Mouse (Mus musculus): ENCODE data around the gene Ffar3. TPM values are rescaled to one million over a fixed set of nuclear protein-coding genes. Genes with fewer than 3 reads are reported as not detected.

Gene Ffar3
- polyA plus RNA-seq, 1 experiment from 2014 or later: not detected

GRCm38 (mm10) chr7:30821532-30821931, 34.4 kb downstream of the Ffar3 start:
- 78% methylated on average over 5 of the region's 5 CpGs for WGBS
- H3K4me3 ChIP-seq: no peak overlapping the region
- no peak overlapping the region for H3K4me2 ChIP-seq
- no peaks in the 10 kb centered on the region for H3K27me3 ChIP-seq
- no peak overlapping the region for H3K27ac ChIP-seq
- H3K9me3 ChIP-seq: no peaks in the 10 kb centered on the region
- H3K9ac ChIP-seq: peak overlapping the region; percentile 32; the same call in 1 of the 2 replicates
- no peaks in the 10 kb centered on the region for H3K4me1 ChIP-seq
- no peaks in the 10 kb centered on the region for H3K36me3 ChIP-seq
- ATAC-seq (ENCODE audit: insufficient number of reproducible peaks, insufficient read depth, low FRiP score, low TSS enrichment, low read depth): no peak

GRCm38 (mm10) chr7:30820854-30821445, 35.0 kb downstream of the Ffar3 start:
- Histone ChIP-seq H3K4me1 (no peaks in the 10 kb centered on the region), H3K4me3 (no peak overlapping the region), H3K4me2 (no peak overlapping the region), H3K27me3 (no peaks in the 10 kb centered on the region), H3K27ac (no peak overlapping the region), H3K9me3 (no peaks in the 10 kb centered on the region), H3K9ac (no peak overlapping the region), H3K36me3 (no peaks in the 10 kb centered on the region)
- WGBS: 58% methylated on average over 7 of the region's 7 CpGs
- no peak for ATAC-seq (ENCODE audit: insufficient number of reproducible peaks, insufficient read depth, low FRiP score, low TSS enrichment, low read depth)

GRCm38 (mm10) chr7:30820131-30820530, 35.8 kb downstream of the Ffar3 start:
- Histone ChIP-seq H3K36me3 (no peaks in the 10 kb centered on the region), H3K27ac (no peak overlapping the region), H3K4me1 (no peaks in the 10 kb centered on the region), H3K4me3 (no peak overlapping the region), H3K9ac (no peak overlapping the region), H3K9me3 (no peaks in the 10 kb centered on the region), H3K4me2 (no peak overlapping the region), H3K27me3 (no peaks in the 10 kb centered on the region)
- ATAC-seq (ENCODE audit: insufficient number of reproducible peaks, insufficient read depth, low FRiP score, low TSS enrichment, low read depth): no peak
- WGBS: 58% methylated on average over 6 of the region's 6 CpGs

- no peaks in the 10 kb centered on the region for H3K9me3 ChIP-seq
- no peak overlapping the region for H3K4me3 ChIP-seq
- H3K27ac ChIP-seq: no peak overlapping the region
- 76% methylated on average over 6 of the region's 6 CpGs for WGBS
- H3K4me1 ChIP-seq: peaks cover 3% of the 10 kb centered on the region; the same call in 1 of the 2 replicates
- ATAC-seq (ENCODE audit: insufficient number of reproducible peaks, insufficient read depth, low FRiP score, low TSS enrichment, low read depth): no peak
- H3K27me3 ChIP-seq: no peaks in the 10 kb centered on the region
- no peak overlapping the region for H3K4me2 ChIP-seq
- H3K9ac ChIP-seq: no peak overlapping the region
- no peaks in the 10 kb centered on the region for H3K36me3 ChIP-seq
Observed at GRCm38 (mm10) chr7:30812291-30812807, 43.6 kb downstream of the Ffar3 start.

GRCm38 (mm10) chr7:30811757-30812290, 44.2 kb downstream of the Ffar3 start:
- Histone ChIP-seq H3K9me3 (no peaks in the 10 kb centered on the region), H3K4me1 (peaks cover 3% of the 10 kb centered on the region; the same call in 1 of the 2 replicates), H3K36me3 (no peaks in the 10 kb centered on the region), H3K4me2 (no peak overlapping the region), H3K4me3 (no peak overlapping the region), H3K9ac (no peak overlapping the region), H3K27ac (no peak overlapping the region), H3K27me3 (no peaks in the 10 kb centered on the region)
- 60% methylated on average over 9 of the region's 9 CpGs for WGBS
- ATAC-seq (ENCODE audit: insufficient number of reproducible peaks, insufficient read depth, low FRiP score, low TSS enrichment, low read depth): no peak

- ATAC-seq (ENCODE audit: insufficient number of reproducible peaks, insufficient read depth, low FRiP score, low TSS enrichment, low read depth): no peak
- no peaks in the 10 kb centered on the region for H3K9me3 ChIP-seq
- no peaks in the 10 kb centered on the region for H3K36me3 ChIP-seq
- H3K4me3 ChIP-seq: no peak overlapping the region
- peaks cover 3% of the 10 kb centered on the region; the same call in 1 of the 2 replicates for H3K4me1 ChIP-seq
- no peak overlapping the region for H3K9ac ChIP-seq
- H3K27me3 ChIP-seq: no peaks in the 10 kb centered on the region
- H3K4me2 ChIP-seq: no peak overlapping the region
- H3K27ac ChIP-seq: no peak overlapping the region
- 49% methylated on average over 6 of the region's 6 CpGs for WGBS
Observed at GRCm38 (mm10) chr7:30810319-30810718, 45.7 kb downstream of the Ffar3 start.

- H3K27ac ChIP-seq: no peak overlapping the region
- H3K27me3 ChIP-seq: no peaks in the 10 kb centered on the region
- no peak overlapping the region for H3K4me3 ChIP-seq
- H3K4me2 ChIP-seq: no peak overlapping the region
- no peak overlapping the region for H3K9ac ChIP-seq
- H3K36me3 ChIP-seq: no peaks in the 10 kb centered on the region
- H3K4me1 ChIP-seq: no peaks in the 10 kb centered on the region
- WGBS: 50% methylated on average over 6 of the region's 6 CpGs
- ATAC-seq (ENCODE audit: insufficient number of reproducible peaks, insufficient read depth, low FRiP score, low TSS enrichment, low read depth): no peak
- no peaks in the 10 kb centered on the region for H3K9me3 ChIP-seq
Observed at GRCm38 (mm10) chr7:30805924-30806323, 50.1 kb downstream of the Ffar3 start.

Other genes with a start within 250 kb of the Ffar3 start
- gene Upk1a, start 243.3 kb downstream of the Ffar3 start, polyA plus RNA-seq (2015; fragmentation: Nextera tagmentation; extraction: Ambion mirVana): 0.28 and 0.55 TPM in 2 replicates
- gene Cox6b1, start 230.0 kb downstream of the Ffar3 start, polyA plus RNA-seq (2015; fragmentation: Nextera tagmentation; extraction: Ambion mirVana): 818 and 841 TPM in 2 replicates
- gene Etv2, start 220.3 kb downstream of the Ffar3 start, polyA plus RNA-seq (2015; fragmentation: Nextera tagmentation; extraction: Ambion mirVana): not detected in 2 replicates
- 128 and 139 TPM in 2 replicates for gene Rbm42, start 205.9 kb downstream of the Ffar3 start, polyA plus RNA-seq (2015; fragmentation: Nextera tagmentation; extraction: Ambion mirVana)
- gene Haus5, start 191.2 kb downstream of the Ffar3 start, polyA plus RNA-seq (2015; fragmentation: Nextera tagmentation; extraction: Ambion mirVana): 51.0 and 51.3 TPM in 2 replicates
- gene Pmis2, start 184.6 kb downstream of the Ffar3 start, polyA plus RNA-seq (2015; fragmentation: Nextera tagmentation; extraction: Ambion mirVana): not detected in 2 replicates
- not detected in 2 replicates for gene 2200002J24Rik, start 157.3 kb downstream of the Ffar3 start, polyA plus RNA-seq (2015; fragmentation: Nextera tagmentation; extraction: Ambion mirVana)
- gene Atp4a, start 144.0 kb downstream of the Ffar3 start, polyA plus RNA-seq (2015; fragmentation: Nextera tagmentation; extraction: Ambion mirVana): 0.10 and 0.17 TPM in 2 replicates
- 181 and 185 TPM in 2 replicates for gene Tmem147, start 126.6 kb downstream of the Ffar3 start, polyA plus RNA-seq (2015; fragmentation: Nextera tagmentation; extraction: Ambion mirVana)
- 0.74 and 0.90 TPM in 2 replicates for gene Gapdhs, start 112.5 kb downstream of the Ffar3 start, polyA plus RNA-seq (2015; fragmentation: Nextera tagmentation; extraction: Ambion mirVana)
- gene Sbsn, start 104.7 kb downstream of the Ffar3 start, polyA plus RNA-seq (2015; fragmentation: Nextera tagmentation; extraction: Ambion mirVana): 2.5 and 3.3 TPM in 2 replicates
- 14.5 and 22.3 TPM in 2 replicates for gene Dmkn, start 92.4 kb downstream of the Ffar3 start, polyA plus RNA-seq (2015; fragmentation: Nextera tagmentation; extraction: Ambion mirVana)
- 72.6 and 127 TPM in 2 replicates for gene Krtdap, start 68.3 kb downstream of the Ffar3 start, polyA plus RNA-seq (2015; fragmentation: Nextera tagmentation; extraction: Ambion mirVana)
- gene Ffar2, start 32.4 kb downstream of the Ffar3 start, polyA plus RNA-seq (2015; fragmentation: Nextera tagmentation; extraction: Ambion mirVana): not detected in 2 replicates
- gene Ffar1, start 5.4 kb upstream of the Ffar3 start, polyA plus RNA-seq (2015; fragmentation: Nextera tagmentation; extraction: Ambion mirVana): not detected in 2 replicates
- gene Cd22, start 24.2 kb upstream of the Ffar3 start, polyA plus RNA-seq (2015; fragmentation: Nextera tagmentation; extraction: Ambion mirVana): 0.18 TPM in 1 of 2 replicates, not detected in the other
- gene Mag, start 58.7 kb upstream of the Ffar3 start, polyA plus RNA-seq (2015; fragmentation: Nextera tagmentation; extraction: Ambion mirVana): 0.34 and 0.49 TPM in 2 replicates
- 1.0 and 1.4 TPM in 2 replicates for gene Hamp2, start 68.5 kb upstream of the Ffar3 start, polyA plus RNA-seq (2015; fragmentation: Nextera tagmentation; extraction: Ambion mirVana)
- gene Hamp, start 87.9 kb upstream of the Ffar3 start, polyA plus RNA-seq (2015; fragmentation: Nextera tagmentation; extraction: Ambion mirVana): not detected in 2 replicates
- 21.9 and 25.0 TPM in 2 replicates for gene Usf2, start 100.6 kb upstream of the Ffar3 start, polyA plus RNA-seq (2015; fragmentation: Nextera tagmentation; extraction: Ambion mirVana)
- gene Lsr, start 117.3 kb upstream of the Ffar3 start, polyA plus RNA-seq (2015; fragmentation: Nextera tagmentation; extraction: Ambion mirVana): 26.1 and 29.3 TPM in 2 replicates
- gene Fam187b, start 117.6 kb upstream of the Ffar3 start, polyA plus RNA-seq (2015; fragmentation: Nextera tagmentation; extraction: Ambion mirVana): 1.5 and 2.6 TPM in 2 replicates
- 16.7 and 20.7 TPM in 2 replicates for gene Fxyd5, start 186.3 kb upstream of the Ffar3 start, polyA plus RNA-seq (2015; fragmentation: Nextera tagmentation; extraction: Ambion mirVana)
- 18.3 and 23.1 TPM in 2 replicates for gene Fxyd7, start 195.3 kb upstream of the Ffar3 start, polyA plus RNA-seq (2015; fragmentation: Nextera tagmentation; extraction: Ambion mirVana)
- gene Fxyd1, start 201.0 kb upstream of the Ffar3 start, polyA plus RNA-seq (2015; fragmentation: Nextera tagmentation; extraction: Ambion mirVana): 50.0 and 59.2 TPM in 2 replicates
- gene Lgi4, start 203.2 kb upstream of the Ffar3 start, polyA plus RNA-seq (2015; fragmentation: Nextera tagmentation; extraction: Ambion mirVana): 1.3 and 1.7 TPM in 2 replicates
- gene Fxyd3, start 220.5 kb upstream of the Ffar3 start, polyA plus RNA-seq (2015; fragmentation: Nextera tagmentation; extraction: Ambion mirVana): 55.9 and 59.6 TPM in 2 replicates

All from embryonic facial prominence, embryonic 13.5 days (tissue).